Comparison of ENCODE assay signal across 15 mouse cellular contexts in the genomic region with DNA sequence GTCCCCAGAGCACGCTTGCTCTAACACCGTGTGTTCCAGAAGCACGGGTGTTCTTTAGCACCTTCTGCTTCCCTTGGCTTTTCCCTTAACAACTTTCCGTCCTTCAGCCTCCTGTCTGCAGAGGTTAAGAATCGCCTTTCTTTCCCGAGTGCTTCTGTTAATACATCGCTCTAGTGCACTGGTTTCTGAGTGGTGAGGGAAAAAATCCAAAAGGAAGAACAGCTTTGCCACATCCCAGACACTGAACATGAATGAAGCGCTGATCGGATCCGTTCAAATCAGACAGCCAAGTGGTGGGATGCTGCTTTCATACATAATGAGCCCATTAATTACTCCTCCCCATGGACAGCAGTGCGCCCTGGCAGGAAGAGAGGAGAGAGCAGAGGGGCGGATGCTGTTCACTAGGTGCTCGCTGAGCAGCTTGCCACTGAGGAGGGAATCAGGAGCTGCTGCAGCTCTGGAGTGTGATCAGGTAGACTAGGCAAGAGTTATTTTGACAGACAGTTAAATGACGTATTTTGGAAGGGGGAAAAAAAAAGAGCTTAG. TPM values are rescaled to one million over a fixed set of nuclear protein-coding genes. Genes with fewer than 3 reads are reported as not detected.
DNase-seq lines count a peak whose midpoint lies in the region; ATAC-seq lines count a peak whose summit lies in the region.
"Had no signal": no experiment of that assay in that cellular context is flagged by ENCODE, and none has a peak within 500 bp of the region (broad histone marks: within the 10 kb centered on the region; RNA-seq: fewer than 3 reads in every experiment).

No protein-coding gene starts in this region.

- H3K4me2 ChIP-seq in hindbrain, embryonic 12.5 days (replicated peaks) = peak overlapping the region; percentile 27
- H3K4me2 ChIP-seq in neural tube, embryonic 15.5 days = peak overlapping the region; percentile 54

- WGBS in hindbrain, embryonic 12.5 days = 49% methylated on average over 14 of the region's 14 CpGs
- WGBS in neural tube, embryonic 15.5 days = 37% methylated on average over 14 of the region's 14 CpGs

- H3K9ac ChIP-seq in hindbrain, embryonic 12.5 days = peak overlapping the region; percentile 15; the same call in 1 of the 2 replicates
- H3K9ac ChIP-seq in neural tube, embryonic 15.5 days (replicated peaks) = 0 out of 2 replicates have a peak overlapping the region, but pooled peaks have one; percentile 17

- peak; percentile 56 for ATAC-seq in frontal cortex, adult (ENCODE audit: low TSS enrichment)
- peak; percentile 56; the same call in 1 of the 2 replicates for ATAC-seq in hindbrain, embryonic 12.5 days (ENCODE audit: low FRiP score)
- ATAC-seq in neural tube, embryonic 15.5 days (ENCODE audit: low FRiP score) = peak; percentile 76

- no peaks in the 10 kb centered on the region for H3K27me3 ChIP-seq in hindbrain, embryonic 12.5 days
- no peaks in the 10 kb centered on the region for H3K27me3 ChIP-seq in neural tube, embryonic 15.5 days (replicated peaks)

- intact Hi-C loops in heart, postnatal 36 days (cut with DNase I) = loop anchor here (5.0 kb wide), 1 partner anchor 32 kb away; no protein-coding TSS in a partner anchor

- no peak overlapping the region for H3K27ac ChIP-seq in hindbrain, embryonic 12.5 days
- no peak overlapping the region; the same call in 1 of the 2 replicates for H3K27ac ChIP-seq in neural tube, embryonic 15.5 days (replicated peaks)

- H3K9me3 ChIP-seq in hindbrain, embryonic 12.5 days (replicated peaks) = no peaks in the 10 kb centered on the region
- H3K9me3 ChIP-seq in neural tube, embryonic 15.5 days (replicated peaks) = no peaks in the 10 kb centered on the region

- H3K36me3 ChIP-seq in hindbrain, embryonic 12.5 days = no peaks in the 10 kb centered on the region
- no peaks in the 10 kb centered on the region for H3K36me3 ChIP-seq in neural tube, embryonic 15.5 days

- H3K4me3 ChIP-seq in hindbrain, embryonic 12.5 days = no peak overlapping the region
- H3K4me3 ChIP-seq in neural tube, embryonic 15.5 days (replicated peaks) = peak overlapping the region; percentile 26

- no peak for DNase-seq in frontal cortex, postnatal 14 days (ENCODE audit: low spot score in 2 of 2)
- DNase-seq in right cerebral cortex, postnatal 10 days (ENCODE audit: low spot score in 2 of 2) = peak; percentile 30 to 37
- no peak for DNase-seq in right cerebral cortex, postnatal 36 days (ENCODE audit: low spot score in 2 of 2)
- no peak for DNase-seq in ovary, adult 18-20 months (ENCODE audit: low spot score)
- no peak for DNase-seq in heart, postnatal 36 days
- DNase-seq: adrenal gland, postnatal 10 days; cerebellum, adult 9-11 months had no signal

- H3K4me1 ChIP-seq in hindbrain, embryonic 12.5 days = peaks cover 8% of the 10 kb centered on the region; the same call in 1 of the 2 replicates
- H3K4me1 ChIP-seq in neural tube, embryonic 15.5 days = peaks cover 12% of the 10 kb centered on the region

RNA-seq across cellular contexts. Expression of a gene that starts 42.0 kb away (rescaled TPM):
- 6.5 and 7.9 TPM in 2 replicates for polyA plus RNA-seq in hindbrain, embryonic 12.5 days (2016; fragmentation: Nextera tagmentation; extraction: Ambion mirVana)
- polyA plus RNA-seq in neural tube, embryonic 15.5 days (2015; fragmentation: Nextera tagmentation; extraction: Ambion mirVana) = 4.1 and 4.2 TPM in 2 replicates
- total RNA-seq in heart, postnatal 36 days (2021) = 10 to 100 TPM; 16.5 to 20.6 TPM

RNA-seq across cellular contexts. Expression of a gene that starts 54.2 kb away (rescaled TPM):
- 0.13 and 0.23 TPM in 2 replicates for polyA plus RNA-seq in hindbrain, embryonic 12.5 days (2016; fragmentation: Nextera tagmentation; extraction: Ambion mirVana)
- 0.90 and 1.2 TPM in 2 replicates for polyA plus RNA-seq in neural tube, embryonic 15.5 days (2015; fragmentation: Nextera tagmentation; extraction: Ambion mirVana)
- not detected for total RNA-seq in heart, postnatal 36 days (2021)
- total RNA-seq: adrenal gland, postnatal 10 days; liver, adult 2 months had no signal
- polyA plus RNA-seq: C2C12; gonadal fat pad, adult 2 months; large intestine, adult 2 months; liver, adult 2 months; neural tube, embryonic 11.5 days had no signal

Comparison
In these comparisons a context has a peak if more than half of its experiments do, and no peak if none do; other contexts are left out.
1. DNase-seq: peak in right cerebral cortex, postnatal 10 days (2 of 2); none in frontal cortex, postnatal 14 days (0 of 2), right cerebral cortex, postnatal 36 days (0 of 2), ovary, adult 18-20 months (single experiment) and heart, postnatal 36 days (0 of 2).
2. Peak in every context shown above with its lines, with median percentiles within 50 percentile points of each other: ATAC-seq.